Mouse (Mus musculus) heart, adult 11 months (tissue): ENCODE measurements at regions not wholly inside any gene's neighbourhood (a gene's known extent, or its start where the extent isn't known, plus 50 kb on each side); places are given as distances from the start of the nearest gene placed in this dataset.

Experiments
- DNase-seq: peaks from one replicate; pipeline ENCODE4 v3.0.0; 2022

DNA sequence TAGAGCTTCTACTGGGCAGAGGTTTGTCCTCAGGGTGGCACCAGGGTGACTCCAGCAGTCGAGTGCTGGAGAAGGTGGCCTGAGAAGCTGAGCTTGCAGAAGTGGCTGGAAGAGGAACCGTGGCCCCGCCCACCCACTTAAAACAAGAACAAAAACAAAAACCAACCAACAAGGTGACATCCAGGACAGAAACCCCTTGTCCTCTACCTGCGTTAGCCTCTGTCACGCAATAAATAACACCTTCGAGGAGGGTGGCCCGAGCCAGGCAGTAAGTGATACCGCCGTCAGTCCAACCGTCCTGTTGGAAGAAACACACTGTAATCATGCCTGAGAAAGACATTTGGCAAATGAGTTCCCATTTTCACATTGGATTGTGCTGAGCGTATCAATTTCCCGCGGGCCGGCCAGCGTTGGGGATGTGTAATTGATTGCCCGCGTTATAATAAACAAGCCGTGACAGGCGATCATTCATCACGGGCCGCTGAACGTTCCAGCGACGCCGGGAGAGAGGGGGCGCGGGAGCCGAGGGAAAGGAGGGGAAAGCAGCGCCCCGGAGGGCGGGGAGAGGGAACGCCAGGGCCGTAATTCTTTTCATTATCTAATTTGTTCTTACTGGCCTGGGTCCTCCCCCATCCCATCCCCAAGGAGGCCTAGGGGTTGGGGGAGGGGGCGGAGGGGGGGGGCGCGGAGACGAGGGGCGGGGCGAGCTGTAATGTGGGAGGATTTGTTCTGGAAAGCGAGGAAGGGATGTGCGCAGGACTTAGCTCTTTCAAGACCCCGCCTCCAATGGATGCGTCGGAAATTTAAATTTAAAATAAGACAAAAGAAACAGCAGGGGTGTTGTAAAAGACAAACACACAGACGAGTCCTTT is 135.6 kb downstream of the 2410131K14Rik start:
- DNase-seq: peak; percentile 97

DNA sequence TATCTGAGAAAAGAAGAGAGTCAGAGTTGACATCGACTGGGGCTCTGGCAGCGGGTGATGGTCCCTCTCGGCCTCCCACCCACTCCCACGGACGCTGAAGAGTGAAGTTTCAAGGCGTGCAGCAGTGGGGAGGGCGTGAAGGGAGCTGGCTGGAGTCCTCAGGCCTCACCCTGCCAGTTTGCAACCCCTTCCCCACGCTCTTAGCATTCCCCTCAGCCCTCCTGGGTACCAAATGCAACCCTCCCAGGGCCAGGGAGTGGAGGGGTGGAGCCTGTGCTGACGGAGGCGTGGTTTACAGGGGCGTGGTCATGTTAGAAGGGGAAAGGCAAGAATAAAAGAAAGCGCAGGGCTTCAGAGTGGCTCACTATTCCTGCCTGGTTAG is 136.3 kb downstream of the 2410131K14Rik start:
- DNase-seq: peak; percentile 98

DNA sequence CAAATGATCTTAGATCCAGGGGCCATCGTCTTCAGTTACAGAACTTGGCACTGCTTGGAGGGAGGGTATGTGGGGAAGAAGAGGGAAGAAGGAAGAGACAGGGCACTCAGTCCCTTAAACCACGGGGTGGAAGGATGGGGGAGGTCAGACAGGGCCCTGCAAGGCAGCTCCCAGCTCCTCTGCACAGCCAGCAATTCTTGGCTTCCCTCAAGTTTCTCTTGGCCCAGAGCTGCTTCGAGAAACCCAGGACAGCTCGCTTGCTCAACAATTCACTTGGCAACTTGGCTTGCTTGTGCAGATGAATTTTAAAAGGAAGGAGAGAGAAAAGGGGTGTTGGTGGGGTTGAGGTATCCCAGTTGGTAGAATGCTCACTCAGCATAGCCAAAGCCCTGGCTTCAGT is 141.1 kb downstream of the 2410131K14Rik start:
- peak; percentile 98 for DNase-seq

DNA sequence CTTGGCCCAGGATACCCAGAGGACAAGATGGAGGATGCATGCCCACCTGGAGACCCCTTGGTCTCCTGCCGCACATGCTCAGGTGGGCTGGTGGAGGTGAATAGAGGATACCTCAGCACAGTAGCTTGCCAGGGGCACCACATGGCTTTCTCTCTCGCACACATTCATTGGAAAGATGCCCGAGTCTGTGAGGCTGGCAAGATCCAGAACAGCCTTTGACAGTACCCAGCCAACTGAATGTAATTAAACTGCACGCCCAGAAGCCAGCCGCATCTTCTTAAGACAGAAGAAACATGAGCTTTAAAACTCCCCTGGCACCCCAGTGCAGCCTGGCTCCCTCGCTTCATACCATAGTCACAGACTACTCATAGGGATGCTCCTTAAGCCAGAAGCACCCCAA is 143.4 kb downstream of the 2410131K14Rik start:
- DNase-seq: no peak

DNA sequence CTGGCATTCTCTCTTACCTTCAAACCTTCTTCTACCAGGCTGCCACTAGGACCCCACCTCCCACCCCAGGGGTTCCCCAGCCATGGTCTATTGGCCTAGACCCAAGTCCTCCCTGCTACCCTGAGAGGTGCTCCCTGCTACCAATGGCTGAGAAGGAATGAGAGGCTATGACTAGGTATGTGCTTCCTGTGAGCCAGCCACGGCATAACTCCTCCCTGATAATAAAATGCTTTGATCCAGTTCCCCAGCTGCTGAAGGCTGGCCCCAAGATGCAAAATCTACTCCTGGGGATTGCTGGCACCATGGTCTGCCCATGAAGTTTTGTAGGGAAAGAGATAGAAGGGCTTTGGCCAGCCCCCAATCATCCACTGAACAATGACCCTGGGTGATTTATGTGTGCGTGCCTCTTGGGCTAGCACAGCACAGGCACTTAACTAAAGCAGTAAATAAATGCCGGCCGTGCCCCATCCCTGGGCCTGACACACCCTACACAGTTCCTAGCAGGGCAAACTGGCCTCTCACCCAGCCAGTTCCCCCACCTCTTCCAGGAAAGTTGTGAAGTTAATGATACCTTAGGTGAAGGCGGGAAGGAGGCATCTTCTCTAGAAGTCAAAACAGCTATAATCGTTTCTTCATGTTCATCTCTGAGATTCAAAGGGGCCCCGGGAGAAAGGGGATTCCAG is 145.8 kb downstream of the 2410131K14Rik start:
- DNase-seq: no peak

DNA sequence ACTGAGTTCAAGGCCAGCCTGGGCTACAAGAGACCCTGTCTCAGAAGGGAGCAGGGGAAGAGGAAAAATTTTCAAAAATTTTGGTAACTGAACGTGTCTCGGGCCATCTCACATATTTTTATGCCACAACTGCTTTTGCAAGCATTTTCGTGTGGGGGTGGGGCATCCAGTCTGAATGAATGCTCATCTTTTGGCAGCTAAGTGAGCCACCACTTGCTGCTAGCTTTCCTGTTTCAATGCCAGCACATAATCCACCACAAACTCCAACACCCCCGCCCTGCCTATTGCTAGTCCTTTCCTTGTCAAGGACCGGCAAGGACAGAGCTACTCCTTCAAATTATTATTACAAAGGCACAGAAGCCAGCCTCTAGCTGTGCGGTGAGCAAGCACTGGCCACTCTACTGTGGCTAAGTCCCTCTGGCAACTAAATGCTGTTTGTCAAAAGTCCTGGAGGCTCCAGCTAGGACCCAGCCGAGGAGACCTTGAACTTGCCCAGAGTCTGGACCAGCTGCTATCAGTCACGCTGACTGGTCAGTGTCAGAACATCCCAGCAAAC is 148.0 kb downstream of the 2410131K14Rik start:
- no peak for DNase-seq

DNA sequence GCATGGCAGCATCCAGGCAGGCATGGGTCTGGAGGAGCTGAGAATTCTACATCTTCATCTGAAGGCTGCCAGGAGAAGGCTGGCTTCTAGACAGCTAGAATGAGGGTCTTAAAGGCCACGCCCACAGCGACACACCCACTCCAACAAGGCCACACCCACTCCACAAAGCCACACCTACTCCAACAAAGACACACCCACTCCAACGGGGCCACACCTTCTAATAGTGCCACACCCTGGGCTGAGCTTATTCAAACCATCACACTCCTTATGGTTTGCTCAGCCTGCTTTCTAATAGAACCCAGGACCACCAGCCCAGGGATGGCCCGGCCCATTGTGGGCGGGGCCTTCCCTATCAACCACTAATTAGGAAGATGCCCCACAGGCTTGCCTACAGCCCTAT is 149.0 kb downstream of the 2410131K14Rik start:
- no peak for DNase-seq

DNA sequence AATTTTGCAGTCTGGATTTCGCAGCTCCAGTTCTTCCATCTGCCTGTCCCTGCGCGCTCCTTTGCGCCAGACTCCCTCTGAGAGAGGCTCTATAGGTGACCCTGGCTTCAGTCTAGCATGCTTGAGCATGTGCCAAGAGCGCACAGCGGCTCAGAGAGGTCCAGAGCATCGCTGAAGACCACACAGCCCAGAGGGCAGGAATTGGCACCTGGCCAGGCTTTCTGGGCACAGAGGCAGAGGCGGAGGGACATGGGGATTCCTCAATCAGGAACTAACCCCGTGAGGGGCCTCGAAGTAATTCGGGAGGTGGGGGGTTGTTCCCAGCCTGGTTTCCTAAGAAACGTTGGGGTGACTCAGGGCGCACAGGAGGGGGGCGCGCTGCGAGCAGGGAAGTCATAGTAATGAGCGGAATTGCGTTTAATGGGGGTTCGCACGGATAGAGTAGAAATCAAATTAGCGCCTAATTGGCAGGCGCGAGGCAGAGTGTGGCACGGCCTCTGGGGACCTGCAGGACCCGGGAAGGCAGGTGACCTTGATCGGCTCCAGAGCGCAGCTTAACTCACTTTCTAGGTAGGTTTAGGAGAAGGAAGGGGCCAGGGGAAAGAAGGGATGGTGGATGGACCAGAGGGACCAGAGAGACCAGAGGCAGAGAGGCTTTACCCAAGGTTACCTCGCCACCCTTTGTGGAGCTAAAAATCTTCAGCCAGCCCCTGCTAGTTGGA is 151.1 kb downstream of the 2410131K14Rik start:
- DNase-seq: no peak

DNA sequence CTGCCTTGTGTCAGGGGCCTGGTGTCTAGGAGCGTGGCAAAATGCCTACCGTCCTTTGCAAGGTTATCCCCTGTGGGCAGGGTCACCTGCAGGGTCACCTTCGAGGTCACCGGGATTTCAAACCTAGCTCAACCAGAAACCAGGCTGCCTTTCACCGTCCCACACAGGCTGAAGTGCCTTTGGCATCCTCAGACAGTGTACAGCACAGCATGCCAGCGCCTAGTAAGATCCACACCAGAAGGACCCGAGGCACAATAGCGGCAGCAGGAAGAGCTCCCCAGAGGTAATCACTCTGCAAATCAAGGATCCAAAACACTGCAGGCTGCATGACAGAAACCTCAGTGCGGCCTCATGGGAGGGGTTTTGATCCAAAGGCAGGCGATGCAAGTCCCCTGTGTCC is 155.9 kb downstream of the 2410131K14Rik start:
- no peak for DNase-seq

DNA sequence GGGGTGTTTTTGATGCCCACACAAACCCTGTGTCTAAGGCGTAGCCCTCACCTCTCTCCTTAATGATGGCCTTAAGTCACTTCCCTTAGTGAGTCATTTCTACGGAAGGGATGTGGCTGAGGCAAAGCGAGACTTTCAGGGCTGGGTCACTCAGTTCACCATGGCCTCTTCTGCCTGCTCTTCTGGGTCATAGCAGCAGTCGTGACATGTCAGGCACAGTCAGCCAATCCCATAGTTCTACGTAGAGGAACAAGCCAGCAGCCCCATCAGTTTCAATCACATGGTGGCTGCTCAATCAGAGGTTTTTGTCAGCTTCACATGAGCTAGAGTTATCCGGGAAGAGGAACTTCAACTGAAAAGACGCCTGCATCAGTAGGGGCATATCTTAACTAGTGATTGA is 156.1 kb upstream of the Med13l start:
- DNase-seq: peak; percentile 95

DNA sequence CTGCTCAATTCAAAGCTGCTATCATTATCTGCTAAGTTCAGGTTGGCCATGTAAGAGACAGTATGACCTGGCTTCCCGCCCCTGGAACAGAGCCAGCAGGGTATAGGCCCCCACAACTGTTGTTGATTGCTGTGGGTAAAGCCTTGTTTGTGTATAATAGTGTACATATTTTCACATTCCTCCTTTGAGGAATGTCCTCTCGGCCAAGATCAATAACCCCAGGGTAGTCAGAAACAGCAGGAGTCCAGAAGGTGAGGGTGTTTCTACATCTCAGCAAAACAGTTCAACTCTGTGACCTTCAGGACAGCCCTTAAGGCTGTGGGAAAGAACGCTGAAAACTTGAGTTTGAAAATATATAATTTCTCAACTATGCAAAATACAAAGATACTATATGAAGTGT is 155.1 kb upstream of the Med13l start:
- DNase-seq: no peak

DNA sequence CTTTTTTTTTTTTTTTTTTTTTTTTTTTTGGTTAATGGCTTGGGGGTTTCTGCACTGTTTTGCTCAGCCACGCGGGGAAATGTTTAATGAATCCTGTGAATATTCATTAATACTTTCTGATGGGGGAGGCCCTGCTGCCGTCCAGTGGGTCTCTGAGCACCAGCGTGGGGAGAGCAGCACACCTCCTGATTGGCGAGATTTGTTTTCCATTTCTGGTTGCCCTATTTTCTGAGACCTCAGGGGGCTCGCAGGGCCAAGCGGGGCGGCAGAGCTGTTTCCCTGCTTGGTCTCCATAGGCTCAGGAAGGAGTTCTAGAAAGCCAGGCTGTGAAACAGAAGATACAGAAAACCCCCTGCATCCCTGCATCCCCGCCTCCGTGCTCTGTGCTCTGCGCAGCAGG is 153.0 kb upstream of the Med13l start:
- DNase-seq: no peak

DNA sequence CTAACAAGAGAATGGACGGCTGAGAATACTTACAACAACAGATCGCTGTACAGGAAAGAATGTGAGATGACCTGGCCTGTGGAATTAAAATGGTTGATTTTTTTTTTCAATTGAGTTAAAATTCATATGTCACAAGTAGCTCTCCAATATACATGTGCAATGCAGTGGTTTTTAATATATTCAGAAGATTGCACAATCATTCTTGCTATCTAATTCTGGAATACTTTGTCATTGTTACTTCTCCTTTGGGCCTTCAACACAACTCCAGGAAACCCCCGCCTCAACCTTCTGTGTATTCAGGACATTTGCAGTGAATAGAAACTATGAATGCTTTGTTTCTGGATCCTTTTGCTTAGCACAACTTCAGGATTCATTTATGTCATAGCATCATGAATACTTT is 152.5 kb upstream of the Med13l start:
- DNase-seq: no peak

DNA sequence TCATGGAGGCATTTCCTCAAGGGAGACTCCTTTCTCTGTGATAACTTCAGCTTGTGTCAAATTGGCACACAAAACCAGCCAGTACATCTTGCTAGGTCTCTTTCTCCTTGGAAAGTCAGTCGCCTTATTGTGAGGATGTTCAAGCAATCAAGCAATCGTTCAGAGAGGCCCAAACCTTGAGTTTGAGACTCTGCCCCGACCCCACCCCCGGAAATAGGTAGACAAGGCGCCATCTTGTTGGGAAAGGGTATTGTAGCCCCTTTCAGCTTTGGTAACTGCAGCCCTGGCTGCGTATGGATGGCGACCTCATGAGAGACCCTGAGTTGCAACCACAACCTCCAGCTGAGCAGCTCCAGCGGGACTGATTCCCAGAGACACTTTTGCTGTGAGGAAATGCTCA is 151.7 kb upstream of the Med13l start:
- no peak for DNase-seq

DNA sequence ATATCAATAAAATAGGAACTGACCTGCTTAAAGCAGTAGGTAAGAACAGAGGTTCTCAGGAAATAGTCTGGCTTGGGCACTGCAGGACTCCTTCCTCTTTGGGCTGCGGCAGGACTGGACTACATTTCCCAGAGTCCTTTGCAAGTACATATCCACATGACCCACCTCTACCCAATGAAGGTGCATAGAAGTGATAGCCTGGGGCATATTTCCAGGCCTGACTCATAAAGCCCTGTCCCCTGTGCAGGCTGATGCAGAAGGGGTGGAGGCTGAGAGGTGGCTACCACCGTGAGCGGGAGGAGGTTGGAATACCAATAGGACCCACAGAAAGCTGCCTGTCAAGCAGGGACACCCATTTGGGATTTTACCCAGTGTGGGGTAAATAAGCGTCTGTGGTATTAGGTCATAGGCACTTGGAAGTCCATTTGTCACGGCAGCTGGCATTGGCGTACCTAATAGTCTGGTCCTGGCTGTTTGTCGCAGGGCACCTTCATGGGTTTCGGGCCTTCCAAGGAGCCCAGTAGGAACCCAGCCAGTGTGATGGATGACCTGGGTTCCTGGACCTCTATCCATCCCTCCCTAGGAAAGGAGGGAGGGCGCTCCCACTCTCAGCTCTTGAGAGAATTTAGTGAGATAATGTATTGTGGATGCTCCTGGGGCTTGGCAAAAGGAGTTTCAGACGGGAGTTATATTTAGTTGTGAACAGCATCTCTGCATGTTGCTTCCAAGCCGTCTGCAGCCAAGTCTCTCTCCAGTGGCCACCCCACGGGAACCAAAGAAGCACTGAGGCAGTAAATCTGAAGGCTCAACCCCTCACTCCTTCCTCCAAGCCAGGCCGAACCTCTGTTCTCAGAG is 146.8 kb upstream of the Med13l start:
- peak; percentile 98 for DNase-seq

DNA sequence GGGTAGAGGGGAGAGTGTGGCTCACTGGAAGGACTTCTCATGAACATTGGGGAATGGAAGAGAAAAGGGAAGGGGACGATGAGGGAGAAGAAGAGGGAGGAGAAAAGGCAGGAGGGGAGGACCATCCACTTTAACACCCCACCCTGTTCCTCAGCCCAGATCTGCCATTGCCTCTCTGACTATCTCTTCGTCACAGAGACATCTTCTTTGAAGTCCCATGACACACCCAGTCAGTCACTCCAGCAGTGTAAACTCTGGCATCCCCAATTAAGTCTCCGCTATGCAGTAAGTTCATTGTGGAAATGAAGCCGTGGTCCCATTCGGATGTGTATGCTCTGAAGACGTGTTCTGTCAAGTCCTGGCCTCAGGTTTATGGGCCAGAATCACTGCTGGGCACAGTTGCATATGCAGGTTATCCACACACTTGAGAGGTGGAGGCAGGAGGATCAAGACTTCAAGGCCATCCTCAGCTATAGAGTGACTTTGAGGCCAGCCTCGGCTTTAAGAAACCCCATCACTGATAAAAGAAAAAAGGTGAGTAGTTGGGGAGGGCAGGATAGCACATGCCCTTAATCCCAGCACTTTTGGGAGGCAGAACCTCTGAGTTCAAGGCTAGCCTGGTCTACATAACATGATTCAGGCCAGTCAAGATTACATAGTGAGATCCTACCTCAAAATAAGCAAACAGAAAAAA is 141.0 kb upstream of the Med13l start:
- no peak for DNase-seq

DNA sequence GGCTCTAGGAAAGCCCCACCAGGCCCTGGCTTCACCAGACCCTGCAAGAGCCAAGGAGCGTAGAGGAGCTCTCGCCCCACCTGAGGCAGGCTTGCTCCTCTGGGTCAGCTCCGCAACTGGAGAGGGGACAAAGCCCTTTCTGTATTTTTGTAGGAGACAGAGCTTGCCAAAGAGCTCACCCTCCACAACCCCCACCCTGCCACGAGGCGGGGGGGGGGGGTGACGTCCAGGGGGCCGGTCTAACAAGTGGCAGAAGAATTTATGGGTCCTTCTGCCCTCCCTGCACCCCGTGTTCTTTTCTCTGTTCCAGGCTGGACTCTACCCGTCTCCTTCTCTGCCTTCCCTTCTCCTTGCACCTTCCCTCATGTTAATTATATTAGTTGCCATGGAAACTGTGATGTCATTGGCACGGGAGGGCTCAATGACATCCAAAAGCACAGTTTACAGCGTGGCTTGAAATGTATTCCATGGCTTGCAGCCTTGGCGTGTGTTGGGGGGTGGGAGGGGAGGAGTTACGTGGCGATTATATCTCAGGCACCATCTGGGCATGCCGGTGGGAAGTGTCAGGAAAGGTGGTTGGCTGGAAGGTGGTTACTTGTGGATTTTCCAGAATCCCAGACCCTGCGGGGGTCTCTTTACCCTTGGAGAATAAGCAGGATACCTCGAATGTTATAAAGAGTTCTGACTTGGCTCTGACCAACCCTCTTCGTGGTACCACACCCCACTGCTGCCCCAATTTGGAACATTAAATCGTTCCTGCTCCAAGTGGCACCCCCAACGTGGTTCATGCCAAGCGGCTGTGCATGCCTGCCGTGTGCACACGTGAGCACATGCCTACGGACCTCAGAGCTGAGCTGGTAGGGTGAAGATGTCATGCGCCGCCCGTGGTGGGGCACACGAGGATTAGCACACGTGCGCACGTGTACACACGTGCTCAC is 138.3 kb upstream of the Med13l start:
- peak; percentile 91 for DNase-seq

DNA sequence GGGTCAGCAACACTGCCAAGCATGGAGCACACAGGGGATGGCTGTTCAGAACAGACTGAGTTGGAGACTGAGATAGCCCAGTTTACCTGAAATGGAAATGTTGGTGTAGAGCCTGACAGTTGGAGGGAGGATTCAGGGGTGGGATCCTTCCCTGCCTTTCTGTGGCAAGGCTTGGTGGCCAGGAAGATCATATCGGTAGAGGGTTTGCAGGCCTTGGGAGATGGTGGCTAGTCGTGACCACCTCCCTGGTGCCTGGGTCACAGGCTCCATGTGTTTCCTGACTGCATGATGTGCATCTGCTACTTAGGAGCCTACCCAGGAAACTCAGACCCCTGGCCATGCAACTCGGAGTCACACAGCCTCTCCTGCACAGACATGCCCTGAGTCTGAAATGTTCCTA is 136.3 kb upstream of the Med13l start:
- peak; percentile 94 for DNase-seq

DNA sequence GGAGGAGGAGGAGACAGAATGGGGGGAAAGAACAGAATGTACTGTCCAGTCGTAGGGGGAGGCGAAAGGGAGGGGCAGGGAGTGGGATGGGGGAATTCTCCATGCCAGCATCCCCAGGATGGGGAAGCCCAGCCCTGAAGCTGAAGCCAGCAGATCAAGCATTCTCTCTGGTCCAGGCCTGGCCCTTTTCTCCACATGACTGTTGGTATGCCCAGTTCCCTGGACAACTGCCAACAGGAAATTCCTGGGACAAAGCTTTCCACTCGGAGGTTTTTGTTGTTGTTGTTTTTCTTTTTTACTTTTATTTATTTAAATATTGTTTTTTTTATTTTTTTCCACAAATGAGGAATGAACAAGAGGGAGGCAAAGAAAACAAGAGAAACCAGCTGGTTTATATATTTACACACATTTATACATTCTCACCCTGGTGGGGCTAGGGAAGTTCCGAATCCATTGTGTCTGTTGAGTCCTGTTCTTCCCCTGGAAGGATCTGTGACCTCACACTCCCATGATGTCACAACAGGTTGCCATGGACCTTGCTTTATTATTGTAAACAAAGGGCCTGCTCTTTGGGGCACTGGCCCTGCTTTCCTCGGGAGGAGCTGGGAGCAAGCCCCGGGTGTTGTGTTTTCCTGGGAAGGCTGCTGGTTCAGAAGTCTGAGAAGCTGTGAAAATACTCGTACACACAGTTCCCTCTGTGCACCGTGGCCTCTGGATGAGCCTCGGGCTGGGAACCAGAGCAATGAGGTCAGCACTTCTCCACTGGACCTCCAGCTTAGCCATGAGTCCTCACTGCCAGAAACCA is 135.5 kb upstream of the Med13l start:
- DNase-seq: peak; percentile 99

DNA sequence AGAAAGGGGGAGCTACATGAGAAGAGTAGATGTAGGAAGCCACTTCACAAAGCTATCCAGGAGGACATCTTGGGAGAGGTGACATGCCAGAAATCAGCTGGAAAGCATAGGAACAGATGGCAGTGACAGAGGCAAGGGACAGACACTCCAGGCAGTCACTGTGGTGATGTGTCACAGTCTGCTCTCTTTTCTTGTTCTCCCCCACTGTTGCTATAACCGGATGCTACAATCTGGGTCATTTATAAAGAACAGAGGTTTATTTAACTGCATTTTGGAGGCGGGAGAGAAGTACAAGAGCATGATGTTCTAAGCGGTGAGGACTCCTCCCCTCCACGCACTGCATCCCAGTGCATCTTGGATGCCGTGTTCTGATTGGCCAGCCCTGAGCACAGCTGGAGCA is 133.8 kb upstream of the Med13l start:
- DNase-seq: no peak
